Mouse (Mus musculus) duodenum, adult 2 months (tissue): ENCODE data around the gene Ndp. TPM values are rescaled to one million over a fixed set of nuclear protein-coding genes. Genes with fewer than 3 reads are reported as not detected.

Experiments used
- polyA plus RNA-seq: library from polyadenylated mRNA; depleted of rRNA; stranded (reverse); fragments of >200 nt; gene quantifications from 2 replicates; pipeline ENCODE4 v1.2.3, GENCODE M21; 2012; ENCODE audit warnings: low replicate concordance; rRNA removed

Ndp gene
- polyA plus RNA-seq: 0.19 TPM in 1 of 2 replicates, not detected in the other

GRCm38 (mm10) chrX:16911241-16911873 is at the start of gene Ndp:
TSS of gene Ndp (minus strand) at chrX:16911774.

Other genes starting within 250 kb of the Ndp start
- 5.3 and 11.9 TPM in 2 replicates for gene Maob, start 94.4 kb downstream of the Ndp start, polyA plus RNA-seq